Mouse (Mus musculus): ENCODE results near the gene Gmfg.

DNA sequence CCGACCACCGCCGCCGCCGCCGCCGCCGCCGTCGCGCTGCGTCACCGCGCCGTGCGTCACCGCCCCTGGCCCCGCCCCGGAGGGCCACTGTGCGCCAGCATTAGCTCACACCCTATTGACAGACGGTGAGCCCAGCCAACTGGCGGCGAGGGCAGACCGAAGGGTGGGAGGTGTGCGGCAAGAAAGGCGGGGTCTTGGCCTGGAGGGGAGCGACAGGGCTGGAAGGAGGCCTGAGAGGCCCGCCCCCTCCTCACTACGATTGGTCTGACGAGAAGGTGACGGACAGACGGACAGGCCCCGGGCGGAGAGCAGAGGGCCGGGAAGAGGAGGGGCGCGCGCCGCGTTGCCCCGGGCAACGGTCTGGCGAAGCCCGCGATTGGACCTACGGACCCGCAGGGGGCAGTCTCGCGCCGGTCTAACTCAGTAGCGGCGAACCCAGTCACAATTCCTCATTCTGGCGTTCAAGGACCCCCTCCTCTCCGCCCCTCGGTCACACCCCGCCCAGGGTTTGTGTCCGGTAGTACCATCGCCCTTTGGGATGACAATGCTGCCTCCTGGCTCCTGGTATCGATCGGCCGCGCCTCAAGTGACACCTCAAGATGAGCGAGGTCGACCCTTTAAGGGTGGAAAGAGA is 859 bp upstream of the Gmfg start:
- TF ChIP-seq CTCF (IDR thresholded peaks at IDR 0.05; ENCODE audit: extremely low read depth, insufficient read depth, low read length) (peak; percentile 48), POLR2A (IDR thresholded peaks at IDR 0.05; ENCODE audit: extremely low read depth, insufficient read depth, low read length) (peak; percentile 49; the same call in 1 of the 2 replicates)

All from cortical plate, adult 2 months (tissue).